Mouse (Mus musculus): ENCODE measurements around the gene Olfr801. TPM values are rescaled to one million over a fixed set of nuclear protein-coding genes. Genes with fewer than 3 reads are reported as not detected.

Olfr801 gene
- polyA plus RNA-seq, 1 experiment from 2014 or later, result not detected

DNA sequence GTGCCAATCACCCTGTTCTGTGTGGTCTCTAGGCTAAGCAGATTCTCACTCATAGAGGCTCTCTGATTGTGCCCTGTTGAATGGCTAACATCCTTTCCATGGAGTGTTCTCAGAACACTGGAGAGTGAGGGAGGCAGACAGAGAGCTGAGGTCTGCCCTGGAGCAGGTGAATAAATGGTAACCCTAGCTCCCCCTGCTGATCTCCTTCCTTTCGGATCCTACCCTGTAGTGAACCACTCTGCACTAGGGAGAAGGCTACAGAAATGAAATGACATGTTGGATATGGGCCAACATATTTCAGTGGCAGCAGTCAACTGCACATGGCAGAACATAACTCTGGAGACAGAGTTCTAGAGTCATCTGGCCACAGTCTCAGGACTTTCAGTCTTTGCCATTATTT is 51.9 kb downstream of the Olfr801 start:
- H3K27me3 ChIP-seq (ENCODE audit: control insufficient read depth, insufficient read depth, low read length), result no peaks in the 10 kb centered on the region

More for the DNA sequence above, 51.9 kb downstream of the Olfr801 start:
- Histone ChIP-seq H3K36me3 (ENCODE audit: control insufficient read depth, insufficient read depth, low read length) (no peaks in the 10 kb centered on the region), H3K9ac (ENCODE audit: low read length) (no peak overlapping the region), H3K27ac (ENCODE audit: low read depth, low read length) (no peak overlapping the region), H3K4me3 (ENCODE audit: low read depth, low read length) (no peak overlapping the region), H3K4me1 (ENCODE audit: control insufficient read depth, insufficient read depth, low read length) (no peaks in the 10 kb centered on the region), H3K9me3 (ENCODE audit: control insufficient read depth, low read length) (no peaks in the 10 kb centered on the region), H3K4me2 (ENCODE audit: low read depth) (no peak overlapping the region)
- ATAC-seq (ENCODE audit: insufficient read depth, low FRiP score, low TSS enrichment) (no peak), DNase-seq (ENCODE audit: low spot score) (no peak)
- 6% methylated on average over 1 of the region's 1 CpGs for WGBS

Other genes with a start within 250 kb of the Olfr801 start
- gene Olfr786, start 246.6 kb downstream of the Olfr801 start, polyA plus RNA-seq (2014; fragmentation: Nextera tagmentation; extraction: Ambion mirVana), result not detected in 2 replicates
- not detected in 2 replicates for gene Olfr787, start 212.0 kb downstream of the Olfr801 start, polyA plus RNA-seq (2014; fragmentation: Nextera tagmentation; extraction: Ambion mirVana)
- not detected in 2 replicates for gene Olfr788, start 202.9 kb downstream of the Olfr801 start, polyA plus RNA-seq (2014; fragmentation: Nextera tagmentation; extraction: Ambion mirVana)
- gene Olfr789, start 189.1 kb downstream of the Olfr801 start, polyA plus RNA-seq (2014; fragmentation: Nextera tagmentation; extraction: Ambion mirVana), result not detected in 2 replicates
- gene Olfr790, start 175.4 kb downstream of the Olfr801 start, polyA plus RNA-seq (2014; fragmentation: Nextera tagmentation; extraction: Ambion mirVana), result not detected in 2 replicates
- gene Olfr791, start 152.1 kb downstream of the Olfr801 start, polyA plus RNA-seq (2014; fragmentation: Nextera tagmentation; extraction: Ambion mirVana), result not detected in 2 replicates
- not detected in 2 replicates for gene Olfr792, start 134.7 kb downstream of the Olfr801 start, polyA plus RNA-seq (2014; fragmentation: Nextera tagmentation; extraction: Ambion mirVana)
- gene Olfr794, start 106.2 kb downstream of the Olfr801 start, polyA plus RNA-seq (2014; fragmentation: Nextera tagmentation; extraction: Ambion mirVana), result not detected in 2 replicates
- gene Olfr796, start 61.3 kb downstream of the Olfr801 start, polyA plus RNA-seq (2014; fragmentation: Nextera tagmentation; extraction: Ambion mirVana), result 0.07 TPM in 1 of 2 replicates, not detected in the other
- gene Olfr798, start 45.9 kb downstream of the Olfr801 start, polyA plus RNA-seq (2014; fragmentation: Nextera tagmentation; extraction: Ambion mirVana), result not detected in 2 replicates
- not detected in 2 replicates for gene Olfr799, start 36.4 kb downstream of the Olfr801 start, polyA plus RNA-seq (2014; fragmentation: Nextera tagmentation; extraction: Ambion mirVana)
- gene Olfr800, start 16.2 kb downstream of the Olfr801 start, polyA plus RNA-seq (2014; fragmentation: Nextera tagmentation; extraction: Ambion mirVana), result not detected in 2 replicates
- not detected in 2 replicates for gene Olfr802, start 14.3 kb upstream of the Olfr801 start, polyA plus RNA-seq (2014; fragmentation: Nextera tagmentation; extraction: Ambion mirVana)
- not detected in 2 replicates for gene Olfr803, start 20.4 kb upstream of the Olfr801 start, polyA plus RNA-seq (2014; fragmentation: Nextera tagmentation; extraction: Ambion mirVana)
- gene Olfr804, start 29.3 kb upstream of the Olfr801 start, polyA plus RNA-seq (2014; fragmentation: Nextera tagmentation; extraction: Ambion mirVana), result not detected in 2 replicates
- not detected in 2 replicates for gene Olfr805, start 55.5 kb upstream of the Olfr801 start, polyA plus RNA-seq (2014; fragmentation: Nextera tagmentation; extraction: Ambion mirVana)
- not detected in 2 replicates for gene Olfr806, start 68.1 kb upstream of the Olfr801 start, polyA plus RNA-seq (2014; fragmentation: Nextera tagmentation; extraction: Ambion mirVana)
- gene Olfr807, start 83.9 kb upstream of the Olfr801 start, polyA plus RNA-seq (2014; fragmentation: Nextera tagmentation; extraction: Ambion mirVana), result not detected in 2 replicates
- gene Olfr808, start 91.6 kb upstream of the Olfr801 start, polyA plus RNA-seq (2014; fragmentation: Nextera tagmentation; extraction: Ambion mirVana), result not detected in 2 replicates
- not detected in 2 replicates for gene Olfr809, start 100.8 kb upstream of the Olfr801 start, polyA plus RNA-seq (2014; fragmentation: Nextera tagmentation; extraction: Ambion mirVana)
- gene Olfr810, start 121.1 kb upstream of the Olfr801 start, polyA plus RNA-seq (2014; fragmentation: Nextera tagmentation; extraction: Ambion mirVana), result not detected in 2 replicates
- not detected in 2 replicates for gene Olfr811, start 130.5 kb upstream of the Olfr801 start, polyA plus RNA-seq (2014; fragmentation: Nextera tagmentation; extraction: Ambion mirVana)
- not detected in 2 replicates for gene Olfr812, start 172.2 kb upstream of the Olfr801 start, polyA plus RNA-seq (2014; fragmentation: Nextera tagmentation; extraction: Ambion mirVana)
- not detected in 2 replicates for gene Olfr813, start 181.5 kb upstream of the Olfr801 start, polyA plus RNA-seq (2014; fragmentation: Nextera tagmentation; extraction: Ambion mirVana)
- gene Olfr814, start 206.0 kb upstream of the Olfr801 start, polyA plus RNA-seq (2014; fragmentation: Nextera tagmentation; extraction: Ambion mirVana), result not detected in 2 replicates
- gene Olfr815, start 232.0 kb upstream of the Olfr801 start, polyA plus RNA-seq (2014; fragmentation: Nextera tagmentation; extraction: Ambion mirVana), result not detected in 2 replicates
- not detected in 2 replicates for gene Olfr816, start 241.7 kb upstream of the Olfr801 start, polyA plus RNA-seq (2014; fragmentation: Nextera tagmentation; extraction: Ambion mirVana)

Measured in neural tube, embryonic 11.5 days (tissue).